Mouse (Mus musculus) urinary bladder, postnatal 36 days (tissue): ENCODE measurements around the gene Cd55b.
"Not testable (repeated sequence)": the region's sequence is repeated elsewhere in the genome, so short reads cannot be mapped to it uniquely, and the experiment has no call there.

Source experiments
- DNase-seq, 2 experiments: peaks; one replicate each; pipeline ENCODE4 v3.0.0; 2022; ENCODE audit warnings: low spot score in 2 of 2, mixed read lengths in 1 of 2

Gene Cd55b

GRCm38 (mm10) chr1:130422664-130423111 is at the start of gene Cd55b:
Gene Cd55b, minus strand, starts transcription at chr1:130423009.
- no peak for DNase-seq

- no peak for DNase-seq
These were observed 47.3 kb upstream of the Cd55b start for GRCm38 (mm10) chr1:130470074-130470473.

- DNase-seq, result no peak
These were observed 44.6 kb upstream of the Cd55b start for GRCm38 (mm10) chr1:130467453-130467852.

GRCm38 (mm10) chr1:130464173-130464572 is 41.4 kb upstream of the Cd55b start:
- DNase-seq, result no peak

- no peak for DNase-seq
These were observed 40.1 kb upstream of the Cd55b start for GRCm38 (mm10) chr1:130462867-130463266.

- DNase-seq, result peak; percentile 87 to 89
These were observed 39.5 kb upstream of the Cd55b start, which contains the start of gene Cd55 for GRCm38 (mm10) chr1:130462084-130462861. Gene Cd55, minus strand, starts transcription at chr1:130462744.

- no peak for DNase-seq
These were observed 32.3 kb upstream of the Cd55b start for GRCm38 (mm10) chr1:130455111-130455510.

- not testable (repeated sequence) for DNase-seq
These were observed 20.1 kb upstream of the Cd55b start for GRCm38 (mm10) chr1:130442930-130443329.

GRCm38 (mm10) chr1:130430920-130431319 is 8.1 kb upstream of the Cd55b start:
- no peak for DNase-seq

GRCm38 (mm10) chr1:130428667-130429066 is 5.9 kb upstream of the Cd55b start:
- DNase-seq, result not testable (repeated sequence)

- DNase-seq, result not testable (repeated sequence)
These were observed 4.5 kb upstream of the Cd55b start for GRCm38 (mm10) chr1:130427175-130427853.

- not testable (repeated sequence) for DNase-seq
These were observed 776 bp downstream of the Cd55b start for GRCm38 (mm10) chr1:130422033-130422432.

GRCm38 (mm10) chr1:130397109-130397508 is 25.7 kb downstream of the Cd55b start:
- DNase-seq, result not testable (repeated sequence)

- not testable (repeated sequence) for DNase-seq
These were observed 35.5 kb downstream of the Cd55b start for GRCm38 (mm10) chr1:130387282-130387681.

GRCm38 (mm10) chr1:130377726-130378429 is 44.9 kb downstream of the Cd55b start:
- DNase-seq, result no peak

- DNase-seq, result no peak
These were observed 48.5 kb downstream of the Cd55b start for GRCm38 (mm10) chr1:130374173-130374785.

- no peak for DNase-seq
These were observed 49.3 kb downstream of the Cd55b start for GRCm38 (mm10) chr1:130373398-130374083.

GRCm38 (mm10) chr1:130371895-130372528 is 50.8 kb downstream of the Cd55b start:
- peak; percentile 22 to 33 for DNase-seq

- no peak for DNase-seq
These were observed 51.5 kb downstream of the Cd55b start for GRCm38 (mm10) chr1:130371291-130371690.

GRCm38 (mm10) chr1:130350077-130350635 is 72.7 kb downstream of the Cd55b start:
- DNase-seq, result no peak
